In the genomic region with DNA sequence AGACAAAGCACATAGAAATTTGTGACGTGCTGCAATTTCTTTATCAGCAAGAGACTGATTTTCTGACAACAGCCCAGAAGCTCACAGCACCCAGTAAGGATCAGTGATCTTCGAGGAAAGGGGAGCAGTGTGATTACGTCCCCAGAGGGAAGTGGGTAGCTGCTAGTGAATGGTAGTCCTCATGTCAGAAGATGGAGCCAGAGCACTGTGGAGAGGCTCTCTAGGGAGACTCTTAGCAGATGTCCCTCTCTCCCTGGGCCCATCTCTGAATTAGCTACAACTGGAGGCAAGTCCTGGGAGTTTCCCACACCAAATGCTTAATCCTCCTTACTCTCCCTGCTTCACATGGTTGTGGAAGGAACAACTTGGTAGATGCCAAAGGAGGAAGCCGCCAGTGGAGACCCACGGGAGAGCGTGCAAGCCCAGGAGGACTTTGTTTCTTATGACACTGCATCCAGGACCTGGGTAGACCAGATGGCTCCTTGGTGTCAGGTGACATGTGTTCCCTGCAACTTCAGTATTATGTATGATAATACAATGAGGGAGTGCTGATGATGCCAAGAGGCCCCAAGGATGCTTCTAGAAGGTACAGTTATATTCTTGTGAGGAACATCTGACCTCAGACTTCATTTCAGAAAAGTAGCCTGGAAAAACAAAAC, we compare ENCODE assay signal across 9 mouse cellular contexts. TPM values are rescaled to one million over a fixed set of nuclear protein-coding genes. Genes with fewer than 3 reads are reported as not detected.
DNase-seq lines count a peak whose midpoint lies in the region; ATAC-seq and TF ChIP-seq lines count a peak whose summit lies in the region.
"Had no signal": no experiment of that assay in that cellular context is flagged by ENCODE, and none has a peak within 500 bp of the region (broad histone marks: within the 10 kb centered on the region; RNA-seq: fewer than 3 reads in every experiment).

No protein-coding gene starts in this region.

- H3K36me3 ChIP-seq in hindbrain, embryonic 12.5 days, result no peaks in the 10 kb centered on the region
- H3K36me3 ChIP-seq in hindbrain, postnatal 0 days (ENCODE audit: insufficient read depth, low read length), result no peaks in the 10 kb centered on the region
- no peaks in the 10 kb centered on the region for H3K36me3 ChIP-seq in midbrain, embryonic 14.5 days (ENCODE audit: control insufficient read depth, insufficient read depth, low read length)
- H3K36me3 ChIP-seq: neural tube, embryonic 15.5 days had no signal

- no peak for TF ChIP-seq CTCF in hindbrain, postnatal 0 days (IDR thresholded peaks at IDR 0.05; ENCODE audit: low read depth)

- WGBS in hindbrain, embryonic 12.5 days, result 80% methylated on average over 6 of the region's 6 CpGs
- 80% methylated on average over 6 of the region's 6 CpGs for WGBS in hindbrain, postnatal 0 days
- 84% methylated on average over 6 of the region's 6 CpGs for WGBS in midbrain, embryonic 14.5 days

- DNase-seq in hindbrain, postnatal 0 days (ENCODE audit: low spot score), result no peak
- peak; percentile 38 for DNase-seq in ES-CJ7 (ENCODE audit: low read depth, low spot score)
- DNase-seq in midbrain, embryonic 14.5 days, result peak; percentile 21
- no peak for DNase-seq in gastrocnemius, adult 8-10 months (ENCODE audit: low spot score in 2 of 2)
- DNase-seq in gastrocnemius, adult 18-20 months (ENCODE audit: low spot score), result no peak
- DNase-seq in layer of hippocampus, adult 18-20 months (ENCODE audit: low spot score in 2 of 2), result no peak

- no peak overlapping the region for H3K27ac ChIP-seq in hindbrain, embryonic 12.5 days
- H3K27ac ChIP-seq in hindbrain, postnatal 0 days, result no peak overlapping the region
- no peak overlapping the region for H3K27ac ChIP-seq in midbrain, embryonic 14.5 days (replicated peaks; ENCODE audit: low read depth, low read length)
- H3K27ac ChIP-seq: neural tube, embryonic 15.5 days had no signal

- H3K4me3 ChIP-seq in hindbrain, embryonic 12.5 days, result no peak overlapping the region
- no peak overlapping the region for H3K4me3 ChIP-seq in hindbrain, postnatal 0 days (ENCODE audit: low read length)
- no peak overlapping the region for H3K4me3 ChIP-seq in midbrain, embryonic 14.5 days (replicated peaks; ENCODE audit: low read depth, low read length)
- H3K4me3 ChIP-seq: neural tube, embryonic 15.5 days had no signal

- ATAC-seq in hindbrain, embryonic 12.5 days (ENCODE audit: low FRiP score), result 0 out of 2 replicates have a peak, but pooled peaks have one; percentile 26
- no peak for ATAC-seq in hindbrain, postnatal 0 days
- ATAC-seq in granulocyte monocyte progenitor cell, adult 5-6 weeks (replicated peaks; ENCODE audit: poor library complexity, severe bottlenecking), result 0 out of 2 replicates have a peak, but pooled peaks have one; percentile 15
- ATAC-seq in midbrain, embryonic 14.5 days (ENCODE audit: low FRiP score, low TSS enrichment), result no peak

- no peaks in the 10 kb centered on the region for H3K4me1 ChIP-seq in hindbrain, embryonic 12.5 days
- H3K4me1 ChIP-seq in hindbrain, postnatal 0 days (ENCODE audit: insufficient read depth, low read length), result no peaks in the 10 kb centered on the region
- H3K4me1 ChIP-seq in midbrain, embryonic 14.5 days (ENCODE audit: control insufficient read depth, insufficient read depth, low read length), result no peaks in the 10 kb centered on the region
- H3K4me1 ChIP-seq: neural tube, embryonic 15.5 days had no signal

- no peaks in the 10 kb centered on the region for H3K9me3 ChIP-seq in hindbrain, embryonic 12.5 days (replicated peaks)
- no peaks in the 10 kb centered on the region for H3K9me3 ChIP-seq in hindbrain, postnatal 0 days (ENCODE audit: low read length)
- no peaks in the 10 kb centered on the region for H3K9me3 ChIP-seq in midbrain, embryonic 14.5 days (ENCODE audit: control insufficient read depth, low read length)
- H3K9me3 ChIP-seq: neural tube, embryonic 15.5 days had no signal

- H3K27me3 ChIP-seq in hindbrain, embryonic 12.5 days, result no peaks in the 10 kb centered on the region
- no peaks in the 10 kb centered on the region for H3K27me3 ChIP-seq in hindbrain, postnatal 0 days (ENCODE audit: insufficient read depth, low read length)
- no peaks in the 10 kb centered on the region for H3K27me3 ChIP-seq in midbrain, embryonic 14.5 days (ENCODE audit: control insufficient read depth, insufficient read depth, low read length)
- H3K27me3 ChIP-seq: neural tube, embryonic 15.5 days had no signal

- H3K9ac ChIP-seq in hindbrain, embryonic 12.5 days, result no peak overlapping the region
- H3K9ac ChIP-seq in hindbrain, postnatal 0 days (replicated peaks; ENCODE audit: low read length), result no peak overlapping the region
- no peak overlapping the region for H3K9ac ChIP-seq in midbrain, embryonic 14.5 days (replicated peaks; ENCODE audit: low read length)
- H3K9ac ChIP-seq: neural tube, embryonic 15.5 days had no signal

- no peak overlapping the region for H3K4me2 ChIP-seq in hindbrain, embryonic 12.5 days (replicated peaks)
- no peak overlapping the region for H3K4me2 ChIP-seq in hindbrain, postnatal 0 days (ENCODE audit: low read depth, low read length)
- no peak overlapping the region for H3K4me2 ChIP-seq in midbrain, embryonic 14.5 days (ENCODE audit: low read length)
- H3K4me2 ChIP-seq: neural tube, embryonic 15.5 days had no signal

RNA-seq across cellular contexts. Expression of a gene that starts 10.7 kb away (rescaled TPM):
- 6.7 and 8.0 TPM in 2 replicates for polyA plus RNA-seq in hindbrain, embryonic 12.5 days (2016; fragmentation: Nextera tagmentation; extraction: Ambion mirVana)
- total RNA-seq in hindbrain, postnatal 0 days (2014; rRNA removed), result 21.9 and 22.0 TPM in 2 replicates
- polyA plus RNA-seq in hindbrain, postnatal 0 days (2015; fragmentation: Nextera tagmentation; extraction: Ambion mirVana), result 7.7 and 8.0 TPM in 2 replicates
- 7.6 and 17.4 TPM in 2 replicates for total RNA-seq in granulocyte monocyte progenitor cell, adult 5-6 weeks (2014; fragmentation: Nextera tagmentation)
- 2.9 and 6.9 TPM in 2 replicates for total RNA-seq in granulocyte monocyte progenitor cell, adult 5-6 weeks (2017)
- 4.7 and 5.0 TPM in 2 replicates for polyA plus RNA-seq in midbrain, embryonic 14.5 days (2014; fragmentation: Nextera tagmentation; extraction: Ambion mirVana)
- total RNA-seq in gastrocnemius, adult 8-10 months (2022), result 10 to 100 TPM; 51.5 to 79.1 (median 69.6) TPM
- 10 to 100 TPM; 69.6 to 75.4 TPM for total RNA-seq in gastrocnemius, adult 18-20 months (2021)
- total RNA-seq in layer of hippocampus, adult 18-20 months (2021), result 10 to 100 TPM; 31.4 to 35.4 TPM

RNA-seq across cellular contexts. Expression of a gene that starts 50.1 kb away (rescaled TPM):
- polyA plus RNA-seq in hindbrain, embryonic 12.5 days (2016; fragmentation: Nextera tagmentation; extraction: Ambion mirVana), result 93.1 and 94.7 TPM in 2 replicates
- total RNA-seq in hindbrain, postnatal 0 days (2014; rRNA removed), result 53.6 and 58.6 TPM in 2 replicates
- 87.4 and 88.7 TPM in 2 replicates for polyA plus RNA-seq in hindbrain, postnatal 0 days (2015; fragmentation: Nextera tagmentation; extraction: Ambion mirVana)
- total RNA-seq in granulocyte monocyte progenitor cell, adult 5-6 weeks (2014; fragmentation: Nextera tagmentation), result 59.7 and 86.7 TPM in 2 replicates
- total RNA-seq in granulocyte monocyte progenitor cell, adult 5-6 weeks (2017), result 53.3 and 81.5 TPM in 2 replicates
- polyA plus RNA-seq in midbrain, embryonic 14.5 days (2014; fragmentation: Nextera tagmentation; extraction: Ambion mirVana), result 106 and 128 TPM in 2 replicates
- total RNA-seq in gastrocnemius, adult 8-10 months (2022), result 10 to 100 TPM; 41.4 to 45.8 (median 42.8) TPM
- total RNA-seq in gastrocnemius, adult 18-20 months (2021), result 10 to 100 TPM; 46.1 to 46.4 TPM
- total RNA-seq in layer of hippocampus, adult 18-20 months (2021), result 100 to 1,000 TPM; 165 to 179 TPM

Comparison
In these comparisons a context has a peak if more than half of its experiments do, and no peak if none do; other contexts are left out.
1. ATAC-seq: peak in hindbrain, embryonic 12.5 days (single experiment) and granulocyte monocyte progenitor cell, adult 5-6 weeks (single experiment); none in hindbrain, postnatal 0 days (single experiment) and midbrain, embryonic 14.5 days (single experiment).
2. DNase-seq: peak in ES-CJ7 (single experiment) and midbrain, embryonic 14.5 days (single experiment); none in hindbrain, postnatal 0 days (single experiment), gastrocnemius, adult 8-10 months (0 of 2), gastrocnemius, adult 18-20 months (single experiment) and layer of hippocampus, adult 18-20 months (0 of 2).